Mouse (Mus musculus) liver, embryonic 14.5 days (tissue): ENCODE measurements around the gene Rnf208. TPM values are rescaled to one million over a fixed set of nuclear protein-coding genes. Genes with fewer than 3 reads are reported as not detected.

Experiments
- ATAC-seq: fragments of 200-750 bp; cut with Nextera tagmentation; 2 replicates; pipeline ENCODE4 v1.8.0; 2017; ENCODE audit warnings: moderate number of reproducible peaks, mild to moderate bottlenecking, moderate library complexity; ENCODE audit not compliant: insufficient read depth
- DNase-seq, 3 experiments: peaks; one replicate each; pipeline ENCODE4 v3.0.0-alpha.2; 2012 to 2013; ENCODE audit warnings: low read depth in 3 of 3, low spot score in 3 of 3
- H3K27ac ChIP-seq: fragments of 300-500 bp; sonication (generic); 2 replicates; pipeline ENCODE4 v1.5.1; 2014; ENCODE audit warnings: moderate library complexity, mild to moderate bottlenecking, control low read depth, inconsistent platforms
- H3K27me3 ChIP-seq: fragments of 300-500 bp; sonication (generic); 2 replicates; pipeline ENCODE4 v1.6.1; 2014; ENCODE audit warnings: mild to moderate bottlenecking, low read length, moderate library complexity; ENCODE audit not compliant: control insufficient read depth, insufficient read depth
- H3K36me3 ChIP-seq: fragments of 300-500 bp; sonication (generic); replicated peaks from 2 replicates; pipeline ENCODE4 v1.6.1; 2014; ENCODE audit warnings: low read depth; ENCODE audit not compliant: control insufficient read depth, insufficient read depth
- H3K4me1 ChIP-seq, 2 experiments: fragments of 200-500 bp in 1 of 2; fragments of 300-500 bp in 1 of 2; sonication (generic) in 1 of 2; replicated peaks; 2 replicates each; pipeline ENCODE4 v1.6.1; 2012 to 2014; ENCODE audit warnings: antibody characterized with exemption in 1 of 2, inconsistent platforms in 1 of 2, low read length in 1 of 2; ENCODE audit not compliant: control insufficient read depth in 2 of 2, insufficient read depth in 2 of 2
- H3K4me2 ChIP-seq: fragments of 300-500 bp; sonication (generic); 2 replicates; pipeline ENCODE4 v1.6.1; 2014; ENCODE audit warnings: low read depth, mild to moderate bottlenecking, control low read depth, moderate library complexity
- H3K4me3 ChIP-seq, 2 experiments: fragments of 200-500 bp in 1 of 2; fragments of 300-500 bp in 1 of 2; sonication (generic) in 1 of 2; 2 replicates each; pipeline ENCODE4 v1.5.1; 2012 to 2014; ENCODE audit warnings: low read depth in 2 of 2, low read length in 2 of 2, mild to moderate bottlenecking in 2 of 2, control low read depth in 1 of 2, inconsistent platforms in 1 of 2, moderate library complexity in 1 of 2; ENCODE audit not compliant: insufficient read depth in 1 of 2
- H3K9ac ChIP-seq: fragments of 300-500 bp; sonication (generic); replicated peaks from 2 replicates; pipeline ENCODE4 v1.6.1; 2014; ENCODE audit warnings: mild to moderate bottlenecking, control low read depth, moderate library complexity
- H3K9me3 ChIP-seq: fragments of 300-500 bp; sonication (generic); 2 replicates; pipeline ENCODE4 v1.6.1; 2016; ENCODE audit warnings: low read length, mixed read lengths; ENCODE audit not compliant: control insufficient read depth
- CTCF ChIP-seq: IDR thresholded peaks from 2 replicates; pipeline ENCODE4 v1.5.1; 2016; ENCODE audit warnings: antibody characterized with exemption, low read depth, control low read depth
- EP300 ChIP-seq: IDR thresholded peaks from 2 replicates; pipeline ENCODE4 v1.6.1; 2016; ENCODE audit warnings: antibody characterized with exemption, low read depth
- WGBS: fragments of 180-500 bp; shearing (Covaris S2); extraction: QIAGEN DNeasy Blood & Tissue Kit; methylation state at CpG from one replicate; pipeline ENCODE4 v1.1.7; 2014; ENCODE audit not compliant: insufficient replicate concordance; 5-methylcytosine and 5-hydroxymethylcytosine counted together
- polyA plus RNA-seq, 2 experiments: library from polyadenylated mRNA; depleted of rRNA in 1 of 2; stranded (reverse) in 1 of 2; unstranded in 1 of 2; fragments of >200 nt; fragmentation: Nextera tagmentation in 1 of 2; extraction: Ambion mirVana in 1 of 2; gene quantifications; 2 replicates each; pipeline versions ENCODE4 v1.2.1 to v1.2.3; 2012 to 2014

Gene Rnf208
- polyA plus RNA-seq, 2 experiments = 0.09 to 0.93 TPM

GRCm38 (mm10) chr2:25262795-25263622 lies 21.0 kb downstream of the Rnf208 start:
- 0 out of 2 replicates have a peak, but pooled peaks have one; percentile 8 for TF ChIP-seq CTCF
- no peak for TF ChIP-seq EP300
- Histone ChIP-seq H3K9ac (peak overlapping the region; percentile 76), H3K4me2 (peak overlapping the region; percentile 99), H3K27me3 (no peaks in the 10 kb centered on the region), H3K27ac (no peak overlapping the region; the same call in 1 of the 2 replicates), H3K4me1 (peaks cover 13 to 35% of the 10 kb centered on the region in 2 experiments), H3K4me3 (peak overlapping the region; percentile 53 to 81), H3K9me3 (no peaks in the 10 kb centered on the region), H3K36me3 (no peaks in the 10 kb centered on the region)
- under 1% methylated on average over 80 of the region's 82 CpGs for WGBS
- no peak for DNase-seq
- peak; percentile 38 for ATAC-seq

- Histone ChIP-seq H3K4me1 (peaks cover 13 to 35% of the 10 kb centered on the region in 2 experiments), H3K27me3 (no peaks in the 10 kb centered on the region), H3K4me2 (peak overlapping the region; percentile 99), H3K9ac (peak overlapping the region; percentile 76), H3K9me3 (no peaks in the 10 kb centered on the region), H3K27ac (no peak overlapping the region), H3K4me3 (peak overlapping the region; percentile 53 to 81), H3K36me3 (no peaks in the 10 kb centered on the region)
- TF ChIP-seq EP300 = no peak
- TF ChIP-seq CTCF = no peak
- ATAC-seq = no peak
- 30% methylated on average over 12 of the region's 12 CpGs for WGBS
- no peak for DNase-seq
Measured at GRCm38 (mm10) chr2:25263623-25264285, 21.7 kb downstream of the Rnf208 start.

GRCm38 (mm10) chr2:25264286-25264660 lies 22.2 kb downstream of the Rnf208 start:
- WGBS = 63% methylated on average over 5 of the region's 5 CpGs
- Histone ChIP-seq H3K4me1 (peaks cover 13 to 35% of the 10 kb centered on the region in 2 experiments), H3K4me3 (no peak overlapping the region), H3K9me3 (no peaks in the 10 kb centered on the region), H3K36me3 (peaks cover 4% of the 10 kb centered on the region; the same call in 1 of the 2 replicates), H3K27me3 (no peaks in the 10 kb centered on the region), H3K4me2 (peak overlapping the region; percentile 99), H3K9ac (no peak overlapping the region), H3K27ac (no peak overlapping the region)
- no peak for DNase-seq
- ATAC-seq = no peak
- no peak for TF ChIP-seq EP300
- no peak for TF ChIP-seq CTCF

- Histone ChIP-seq H3K27me3 (no peaks in the 10 kb centered on the region), H3K27ac (no peak overlapping the region), H3K4me3 (no peak overlapping the region), H3K9me3 (no peaks in the 10 kb centered on the region), H3K4me2 (peak overlapping the region; percentile 99), H3K9ac (no peak overlapping the region), H3K4me1 (peaks cover 13 to 35% of the 10 kb centered on the region in 2 experiments), H3K36me3 (peaks cover 9% of the 10 kb centered on the region)
- no peak for ATAC-seq
- 63% methylated on average over 3 of the region's 3 CpGs for WGBS
- TF ChIP-seq CTCF (no peak), EP300 (no peak)
- no peak for DNase-seq
Measured at GRCm38 (mm10) chr2:25264851-25265250, 22.8 kb downstream of the Rnf208 start.
